Mouse (Mus musculus): Measurements from ENCODE around the gene Bspry. TPM values are rescaled to one million over a fixed set of nuclear protein-coding genes. Genes with fewer than 3 reads are reported as not detected.

The Bspry gene
- polyA plus RNA-seq, 1 experiment from 2014 or later = 1.3 TPM

DNA sequence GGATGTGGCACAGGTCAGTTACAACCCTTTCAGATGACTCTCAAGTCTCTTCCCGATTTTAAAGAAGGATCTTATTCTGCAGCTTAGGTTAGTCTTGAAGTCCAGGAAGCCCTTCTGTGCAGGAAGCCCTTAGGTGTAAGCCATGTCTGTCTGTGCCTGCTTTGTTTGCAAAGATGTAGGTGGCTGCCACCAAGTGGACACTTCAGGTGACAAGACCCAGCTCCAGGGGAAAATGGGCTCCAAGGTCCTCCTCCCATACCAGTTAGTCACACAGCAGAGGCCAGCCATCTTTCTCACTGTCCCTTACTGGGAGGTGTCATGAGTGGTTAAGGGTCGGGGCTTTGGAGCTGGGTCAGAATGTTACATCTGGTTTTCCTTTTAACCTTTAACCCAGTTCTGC, 26.9 kb downstream of the Bspry start:
- WGBS = 57% methylated on average over 2 of the region's 2 CpGs
- H3K36me3 ChIP-seq = peaks cover 46% of the 10 kb centered on the region
- no peak for DNase-seq (ENCODE audit: low spot score)
- H3K9me3 ChIP-seq (replicated peaks) = no peaks in the 10 kb centered on the region
- peaks cover 5% of the 10 kb centered on the region; the same call in 1 of the 2 replicates for H3K4me1 ChIP-seq
- no peak overlapping the region for H3K4me3 ChIP-seq
- H3K27me3 ChIP-seq (ENCODE audit: low read depth, poor library complexity, severe bottlenecking) = no peaks in the 10 kb centered on the region
- H3K27ac ChIP-seq = no peak overlapping the region

DNA sequence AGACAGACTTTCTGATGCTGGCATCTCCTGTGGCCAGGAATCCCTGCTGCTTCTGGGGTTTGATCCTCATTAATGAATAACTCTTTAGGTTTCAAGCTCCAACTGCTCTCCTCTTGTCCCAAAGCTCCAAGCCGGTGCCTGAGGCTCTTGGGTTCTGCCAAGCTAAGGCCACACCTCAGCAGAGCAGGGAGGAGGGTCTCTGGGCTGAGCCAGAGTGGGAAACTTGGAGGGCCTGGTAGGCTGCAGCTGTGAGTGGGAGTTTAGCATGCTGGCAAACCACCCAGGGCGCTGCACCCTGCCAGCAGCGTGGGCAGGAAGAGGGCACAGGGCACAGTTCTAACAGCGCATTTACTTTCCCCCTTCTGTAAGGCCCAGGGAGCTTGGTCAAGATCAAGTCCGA, 29.0 kb downstream of the Bspry start:
- no peaks in the 10 kb centered on the region for H3K9me3 ChIP-seq (replicated peaks)
- H3K27ac ChIP-seq = no peak overlapping the region
- no peaks in the 10 kb centered on the region for H3K4me1 ChIP-seq
- whole genome bisulfite sequencing = 93% methylated on average over 5 of the region's 5 CpGs
- peaks cover 67% of the 10 kb centered on the region for H3K36me3 ChIP-seq
- DNase-seq (ENCODE audit: low spot score) = no peak
- no peak overlapping the region for H3K4me3 ChIP-seq
- no peaks in the 10 kb centered on the region for H3K27me3 ChIP-seq (ENCODE audit: low read depth, poor library complexity, severe bottlenecking)

DNA sequence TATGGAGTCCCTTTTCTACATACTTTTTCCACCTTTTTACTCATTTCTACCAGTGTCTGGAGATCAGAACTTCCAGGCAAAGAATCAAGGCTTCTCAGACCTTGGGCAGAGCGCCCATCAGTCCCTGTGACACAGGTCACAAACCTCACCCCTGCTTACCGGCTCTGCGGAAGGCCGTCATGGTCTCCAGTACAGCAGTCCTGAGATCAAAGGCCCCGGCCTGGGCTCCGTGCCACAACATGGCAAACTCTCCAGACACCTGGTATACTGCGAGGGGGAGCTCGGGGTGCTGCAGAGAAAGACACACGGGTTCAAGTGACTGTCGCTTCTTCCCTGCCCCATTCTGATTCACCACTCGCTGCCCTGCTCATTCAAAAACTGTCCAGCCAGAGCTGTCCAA, 30.1 kb downstream of the Bspry start:
- 93% methylated on average over 11 of the region's 11 CpGs for WGBS
- H3K36me3 ChIP-seq = peaks cover 71% of the 10 kb centered on the region

DNA sequence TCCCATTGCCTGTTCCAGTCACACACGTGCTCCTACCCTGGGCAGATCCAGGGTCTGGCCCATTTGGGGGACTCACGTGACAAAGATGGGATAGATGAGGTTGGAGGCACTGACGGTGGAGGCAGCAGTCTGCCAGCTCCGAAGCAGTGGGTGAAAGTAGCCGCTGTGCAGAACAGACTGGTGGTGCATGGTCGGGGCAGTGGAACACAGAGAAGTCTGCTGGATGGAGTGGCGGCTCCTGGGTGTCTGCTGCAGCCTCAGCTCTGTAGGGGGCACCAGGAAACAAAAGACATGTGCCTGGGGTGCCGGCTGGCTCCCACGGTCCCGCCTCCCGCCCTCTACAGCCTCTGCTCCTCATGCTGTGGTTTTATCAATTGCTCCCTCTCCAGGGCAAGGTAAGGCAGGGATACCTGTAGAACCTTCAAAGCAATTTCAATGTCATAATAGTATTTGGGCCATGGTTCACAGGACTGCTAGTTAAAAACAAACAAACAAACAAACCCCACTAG, 34.2 kb downstream of the Bspry start:
- DNase-seq (ENCODE audit: low spot score) = no peak
- Histone ChIP-seq H3K36me3 (peaks cover 52% of the 10 kb centered on the region), H3K9me3 (replicated peaks) (no peaks in the 10 kb centered on the region), H3K4me1 (peaks cover 35% of the 10 kb centered on the region), H3K27me3 (ENCODE audit: low read depth, poor library complexity, severe bottlenecking) (no peaks in the 10 kb centered on the region), H3K4me3 (no peak overlapping the region), H3K27ac (no peak overlapping the region)
- 47% methylated on average over 11 of the region's 11 CpGs for WGBS

More for the DNA sequence above, 30.1 kb downstream of the Bspry start:
- Histone ChIP-seq H3K27me3 (ENCODE audit: low read depth, poor library complexity, severe bottlenecking) (no peaks in the 10 kb centered on the region), H3K4me1 (no peaks in the 10 kb centered on the region), H3K9me3 (replicated peaks) (no peaks in the 10 kb centered on the region), H3K4me3 (no peak overlapping the region), H3K27ac (no peak overlapping the region)
- DNase-seq (ENCODE audit: low spot score) = no peak

DNA sequence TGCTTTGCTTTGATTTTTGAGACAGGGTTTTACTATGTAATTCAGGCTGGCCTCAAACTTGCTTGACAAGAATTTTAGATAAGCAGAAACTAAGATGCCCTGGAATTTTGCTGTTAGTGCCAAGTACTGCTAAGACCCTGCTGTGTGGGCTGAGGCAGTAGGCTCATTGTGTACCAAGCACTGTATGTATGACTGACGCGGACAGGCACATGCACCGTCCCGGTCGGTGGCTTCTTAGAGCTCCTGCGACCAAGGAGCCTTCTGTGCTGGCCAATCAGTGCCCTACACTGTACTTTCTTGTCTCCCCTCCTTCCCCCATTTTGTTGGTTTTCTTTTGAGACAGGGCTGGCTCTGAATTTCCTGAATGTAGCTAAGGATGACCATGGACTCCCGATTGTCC, 35.1 kb downstream of the Bspry start:
- DNase-seq (ENCODE audit: low spot score) = no peak
- H3K27me3 ChIP-seq (ENCODE audit: low read depth, poor library complexity, severe bottlenecking) = no peaks in the 10 kb centered on the region
- H3K27ac ChIP-seq = no peak overlapping the region
- peaks cover 37% of the 10 kb centered on the region for H3K4me1 ChIP-seq
- peaks cover 42% of the 10 kb centered on the region for H3K36me3 ChIP-seq
- H3K9me3 ChIP-seq (replicated peaks) = no peaks in the 10 kb centered on the region
- WGBS = 93% methylated on average over 7 of the region's 7 CpGs
- no peak overlapping the region for H3K4me3 ChIP-seq

DNA sequence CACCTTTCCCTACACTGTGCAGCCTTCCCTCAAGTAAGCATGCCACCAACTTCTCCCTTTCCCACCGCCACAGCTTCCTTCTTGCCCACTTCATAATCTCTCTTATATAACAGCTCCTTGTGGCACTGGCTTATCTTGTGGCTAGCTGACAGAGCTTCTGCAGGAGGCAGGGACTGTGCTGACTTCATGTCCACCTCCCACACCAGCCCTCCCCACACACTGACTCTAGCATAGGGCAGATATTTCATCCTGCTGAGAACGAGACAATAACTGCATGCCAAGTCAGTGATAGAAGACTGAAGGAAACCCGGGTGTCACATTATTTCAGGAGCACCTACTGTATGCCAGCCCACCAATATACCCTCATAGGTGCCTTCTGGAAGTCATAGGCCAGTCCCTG, 35.6 kb downstream of the Bspry start:
- H3K36me3 ChIP-seq = peaks cover 37% of the 10 kb centered on the region
- no peaks in the 10 kb centered on the region for H3K27me3 ChIP-seq (ENCODE audit: low read depth, poor library complexity, severe bottlenecking)
- WGBS = 84% methylated on average over 3 of the region's 3 CpGs
- H3K27ac ChIP-seq = peak overlapping the region; percentile 59
- no peaks in the 10 kb centered on the region for H3K9me3 ChIP-seq (replicated peaks)
- peak overlapping the region; percentile 9; the same call in 1 of the 2 replicates for H3K4me3 ChIP-seq
- DNase-seq (ENCODE audit: low spot score) = no peak
- peaks cover 40% of the 10 kb centered on the region for H3K4me1 ChIP-seq

DNA sequence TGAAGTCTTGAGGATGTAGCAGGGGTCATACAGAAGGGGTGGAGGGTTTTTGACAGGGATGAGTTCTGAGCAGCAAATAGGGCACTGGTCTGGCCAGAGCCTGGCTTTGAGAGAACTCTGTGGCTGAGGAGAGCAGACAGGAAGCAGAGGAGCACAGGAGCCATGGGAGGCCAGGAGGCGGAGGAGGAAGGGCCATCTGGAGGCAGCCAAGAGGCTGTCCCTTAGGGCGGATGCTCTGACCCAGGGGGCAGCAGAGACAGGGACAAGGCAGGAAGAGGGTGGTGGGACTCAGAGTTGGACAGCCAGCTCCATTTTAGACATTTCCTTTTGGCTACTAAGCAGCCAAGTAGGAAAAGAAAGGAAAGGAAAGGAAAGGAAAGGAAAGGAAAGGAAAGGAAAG, 36.2 kb downstream of the Bspry start:
- WGBS = 25% methylated on average over 2 of the region's 2 CpGs
- Histone ChIP-seq H3K9me3 (replicated peaks) (no peaks in the 10 kb centered on the region), H3K36me3 (peaks cover 32% of the 10 kb centered on the region), H3K27me3 (ENCODE audit: low read depth, poor library complexity, severe bottlenecking) (no peaks in the 10 kb centered on the region), H3K27ac (peak overlapping the region; percentile 59), H3K4me1 (peaks cover 41% of the 10 kb centered on the region), H3K4me3 (peak overlapping the region; percentile 13; the same call in 1 of the 2 replicates)
- no peak for DNase-seq (ENCODE audit: low spot score)

DNA sequence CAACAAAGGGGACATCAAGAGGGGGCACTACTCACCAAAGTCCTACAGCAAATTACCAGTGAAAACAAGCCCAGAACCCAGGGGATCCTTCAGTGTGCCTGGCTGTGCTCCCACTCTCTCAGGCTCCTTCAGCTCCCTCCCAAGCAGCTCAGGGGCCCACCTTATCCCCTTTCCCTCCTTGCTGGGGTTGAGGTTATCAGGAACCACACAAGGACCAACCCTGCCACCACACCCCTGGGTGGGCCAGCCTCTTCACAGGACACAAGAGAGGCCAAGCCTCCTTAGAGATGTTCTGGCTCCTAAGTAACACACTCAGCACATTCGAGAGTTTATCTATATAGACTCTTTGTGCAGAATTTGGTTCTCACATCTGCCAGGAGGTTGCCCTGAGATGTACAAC, 36.7 kb downstream of the Bspry start:
- no peaks in the 10 kb centered on the region for H3K27me3 ChIP-seq (ENCODE audit: low read depth, poor library complexity, severe bottlenecking)
- no peak for DNase-seq (ENCODE audit: low spot score)
- H3K4me1 ChIP-seq = peaks cover 41% of the 10 kb centered on the region
- H3K4me3 ChIP-seq = peak overlapping the region; percentile 10; the same call in 1 of the 2 replicates
- H3K36me3 ChIP-seq = peaks cover 27% of the 10 kb centered on the region
- H3K27ac ChIP-seq = 0 out of 2 replicates have a peak overlapping the region, but pooled peaks have one; percentile 34
- 90% methylated on average over 1 of the region's 1 CpGs for WGBS
- no peaks in the 10 kb centered on the region for H3K9me3 ChIP-seq (replicated peaks)

DNA sequence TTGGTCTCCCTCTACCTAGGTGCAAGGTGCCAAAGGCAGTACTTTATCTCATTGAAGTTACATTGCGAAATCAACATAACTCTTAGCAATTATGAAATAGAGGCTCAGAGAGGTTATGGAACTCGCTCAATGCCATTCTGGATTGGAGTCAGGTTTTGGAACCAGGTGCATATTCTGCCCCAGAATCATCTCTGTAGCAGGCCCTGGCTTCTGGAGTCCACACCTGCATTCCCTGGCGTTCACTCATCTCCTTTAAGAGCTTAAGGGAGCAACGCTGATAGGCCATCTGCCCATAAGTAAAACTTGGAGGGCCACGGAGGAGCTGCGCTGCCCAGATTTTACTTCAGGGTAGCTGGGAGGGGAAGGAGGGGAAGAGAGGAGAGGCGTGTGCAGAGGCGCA, 37.2 kb downstream of the Bspry start:
- no peak for DNase-seq (ENCODE audit: low spot score)
- Histone ChIP-seq H3K27ac (no peak overlapping the region), H3K36me3 (peaks cover 25% of the 10 kb centered on the region), H3K4me1 (peaks cover 41% of the 10 kb centered on the region), H3K27me3 (ENCODE audit: low read depth, poor library complexity, severe bottlenecking) (no peaks in the 10 kb centered on the region), H3K4me3 (no peak overlapping the region), H3K9me3 (replicated peaks) (no peaks in the 10 kb centered on the region)
- 92% methylated on average over 8 of the region's 8 CpGs for WGBS

DNA sequence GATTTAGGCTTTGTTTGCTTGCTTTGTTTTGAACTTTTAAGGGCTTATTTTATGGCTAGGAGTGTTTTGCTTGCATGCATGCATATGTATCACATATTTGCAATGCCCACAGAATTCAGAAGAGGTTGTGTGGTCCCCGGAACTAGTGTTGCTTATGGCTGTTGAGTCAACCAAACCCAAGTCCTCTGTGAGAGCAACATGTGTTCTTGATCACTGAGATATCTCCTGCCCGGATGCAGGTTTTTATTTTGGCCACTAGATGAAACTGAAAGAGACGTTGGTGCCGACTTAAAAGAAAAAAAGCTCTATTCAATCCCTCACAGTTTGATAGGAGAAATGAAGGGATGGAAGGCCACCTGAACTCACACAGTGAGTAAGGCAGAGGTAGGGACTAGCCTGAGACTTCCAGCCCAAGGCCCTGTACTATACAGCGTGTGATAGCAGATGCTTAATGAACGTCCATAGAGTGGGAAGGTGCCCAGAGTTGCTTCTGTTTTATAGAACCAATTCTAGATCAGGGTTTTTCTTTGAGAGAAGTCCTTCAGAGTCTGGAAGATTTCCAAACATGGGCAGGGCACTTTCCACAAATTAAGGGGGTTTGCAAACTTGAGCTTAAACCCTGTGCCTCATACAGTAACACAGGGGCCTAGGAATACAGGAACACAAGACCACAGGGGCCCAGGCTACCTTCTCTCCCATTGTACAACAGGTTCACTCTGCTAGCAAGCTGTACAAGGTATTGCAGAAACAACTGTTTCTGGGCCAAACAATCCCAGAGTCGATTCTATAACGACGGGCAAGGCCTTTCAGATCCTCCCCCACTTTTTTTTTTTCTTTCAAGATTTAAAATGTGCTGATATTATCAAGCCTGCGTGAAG, 37.9 kb downstream of the Bspry start:
- Histone ChIP-seq H3K36me3 (peaks cover 25% of the 10 kb centered on the region), H3K27ac (no peak overlapping the region; the same call in 1 of the 2 replicates), H3K9me3 (replicated peaks) (no peaks in the 10 kb centered on the region), H3K27me3 (ENCODE audit: low read depth, poor library complexity, severe bottlenecking) (no peaks in the 10 kb centered on the region), H3K4me1 (peaks cover 41% of the 10 kb centered on the region), H3K4me3 (peak overlapping the region; percentile 72; the same call in 1 of the 2 replicates)
- WGBS = 76% methylated on average over 10 of the region's 10 CpGs
- DNase-seq (ENCODE audit: low spot score) = no peak

DNA sequence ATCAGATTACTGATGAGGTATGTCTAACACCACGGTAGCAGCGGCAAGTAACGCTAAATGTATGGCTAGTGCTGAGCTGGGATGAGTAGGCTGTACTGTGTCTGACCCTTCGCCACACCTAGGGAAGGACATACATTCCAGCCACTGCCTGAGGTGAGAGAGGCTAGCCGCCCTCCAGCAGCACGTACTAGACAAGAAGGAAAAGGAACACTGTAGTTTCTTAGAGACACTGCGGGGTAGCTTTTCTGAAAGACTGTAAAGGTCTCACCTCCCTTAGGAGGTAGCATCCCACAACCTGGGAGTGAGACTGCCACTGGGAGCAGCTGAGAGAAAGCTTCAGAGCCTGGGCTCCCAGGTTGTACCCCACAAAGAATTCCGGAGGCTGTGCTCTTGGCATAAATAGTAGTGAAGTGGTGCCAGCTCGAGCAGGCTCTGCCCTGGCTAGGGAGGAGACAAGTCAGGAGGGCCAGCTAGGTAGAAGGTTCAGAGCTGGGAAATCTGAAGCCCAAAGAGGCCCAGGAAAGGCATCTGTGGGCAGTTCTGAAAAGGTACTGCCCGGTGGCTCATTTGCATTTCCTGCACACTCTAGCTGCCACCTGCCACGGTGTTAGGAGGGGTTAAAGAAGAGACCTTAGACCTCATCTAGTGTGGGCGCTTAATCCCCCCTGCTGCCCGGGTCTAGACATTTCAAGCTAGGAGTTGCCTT, 38.7 kb downstream of the Bspry start:
- peak overlapping the region; percentile 88; the same call in 1 of the 2 replicates for H3K27ac ChIP-seq
- H3K27me3 ChIP-seq (ENCODE audit: low read depth, poor library complexity, severe bottlenecking) = no peaks in the 10 kb centered on the region
- H3K4me3 ChIP-seq = peak overlapping the region; percentile 72
- H3K9me3 ChIP-seq (replicated peaks) = no peaks in the 10 kb centered on the region
- H3K4me1 ChIP-seq = peaks cover 44% of the 10 kb centered on the region
- WGBS = 50% methylated on average over 13 of the region's 13 CpGs
- H3K36me3 ChIP-seq = peaks cover 25% of the 10 kb centered on the region
- no peak for DNase-seq (ENCODE audit: low spot score)

DNA sequence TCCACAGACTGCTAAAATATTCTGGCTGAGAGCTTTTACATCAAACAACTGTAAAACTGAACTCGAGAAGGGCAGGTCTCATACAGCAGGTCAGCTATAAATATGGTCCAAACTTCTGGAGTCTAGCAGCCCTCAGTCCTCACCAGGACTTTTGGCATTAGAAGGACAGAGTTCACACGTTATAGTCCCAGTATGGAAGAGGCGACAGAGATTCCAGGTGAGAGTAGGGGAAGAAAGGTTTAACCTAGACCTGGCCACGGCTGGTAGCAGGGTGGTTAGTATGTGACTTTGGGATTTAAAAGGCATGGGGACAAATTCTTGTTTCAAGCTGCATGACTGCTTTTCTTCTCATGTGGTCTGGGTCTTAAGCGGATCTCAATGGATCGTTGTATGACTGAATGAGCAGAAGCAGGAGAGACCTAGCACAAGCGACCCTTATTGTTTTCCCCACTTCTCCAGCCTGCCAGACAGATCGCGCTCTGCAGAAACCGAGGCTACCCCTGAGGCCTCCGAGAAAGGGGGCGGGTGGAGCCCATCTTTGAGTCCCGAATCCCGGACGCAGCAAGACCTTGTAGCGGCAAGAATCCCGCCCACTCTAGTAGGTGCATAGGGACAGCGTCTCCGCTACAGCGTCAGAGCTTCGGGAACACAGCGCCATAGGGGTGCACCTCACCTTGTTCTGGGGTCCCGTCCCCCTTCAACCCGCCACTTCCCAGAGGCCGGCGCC, 39.4 kb downstream of the Bspry start:
- H3K27ac ChIP-seq = peak overlapping the region; percentile 88
- 3% methylated on average over 26 of the region's 26 CpGs for WGBS
- H3K4me3 ChIP-seq = peak overlapping the region; percentile 72
- H3K27me3 ChIP-seq (ENCODE audit: low read depth, poor library complexity, severe bottlenecking) = no peaks in the 10 kb centered on the region
- peak; percentile 37 for DNase-seq (ENCODE audit: low spot score)
- peaks cover 51% of the 10 kb centered on the region for H3K4me1 ChIP-seq
- peaks cover 23% of the 10 kb centered on the region for H3K36me3 ChIP-seq
- no peaks in the 10 kb centered on the region for H3K9me3 ChIP-seq (replicated peaks)

Data from limb, embryonic 10.5 days (tissue).